Mouse (Mus musculus) stomach, embryonic 14.5 days (tissue): ENCODE results near the gene Fos. TPM values are rescaled to one million over a fixed set of nuclear protein-coding genes. Genes with fewer than 3 reads are reported as not detected.

Experiments
- ATAC-seq: fragments of 200-750 bp; cut with Nextera tagmentation; 2 replicates; pipeline ENCODE4 v1.8.0; 2017; ENCODE audit warnings: low read depth, moderate TSS enrichment; ENCODE audit not compliant: insufficient number of reproducible peaks, insufficient read depth, low FRiP score
- H3K27ac ChIP-seq: fragments of 300-500 bp; sonication (generic); 2 replicates; pipeline ENCODE4 v1.5.1; 2014; ENCODE audit warnings: mild to moderate bottlenecking, low read length, moderate library complexity, mixed read lengths
- H3K27me3 ChIP-seq: fragments of 300-500 bp; sonication (generic); 2 replicates; pipeline ENCODE4 v1.6.1; 2014; ENCODE audit warnings: low read length, control low read depth, mixed read lengths; ENCODE audit not compliant: control insufficient read depth, insufficient read depth
- H3K36me3 ChIP-seq: fragments of 300-500 bp; sonication (generic); 2 replicates; pipeline ENCODE4 v1.6.1; 2014; ENCODE audit warnings: mild to moderate bottlenecking, control low read depth, low read length, moderate library complexity, mixed read lengths; ENCODE audit not compliant: control insufficient read depth, insufficient read depth
- H3K4me1 ChIP-seq: fragments of 300-500 bp; sonication (generic); 2 replicates; pipeline ENCODE4 v1.6.1; 2014; ENCODE audit warnings: low read length, control low read depth, mixed read lengths; ENCODE audit not compliant: control insufficient read depth, insufficient read depth
- H3K4me2 ChIP-seq: fragments of 300-500 bp; sonication (generic); replicated peaks from 2 replicates; pipeline ENCODE4 v1.6.1; 2014; ENCODE audit warnings: low read depth, low read length, control low read depth
- H3K4me3 ChIP-seq: fragments of 300-500 bp; sonication (generic); 2 replicates; pipeline ENCODE4 v1.5.1; 2014; ENCODE audit warnings: low read depth, low read length, control low read depth
- H3K9ac ChIP-seq: fragments of 300-500 bp; sonication (generic); replicated peaks from 2 replicates; pipeline ENCODE4 v1.6.1; 2014; ENCODE audit warnings: low read depth, mild to moderate bottlenecking, control low read depth, low read length, moderate library complexity, mixed read lengths
- H3K9me3 ChIP-seq: fragments of 300-500 bp; sonication (generic); 2 replicates; pipeline ENCODE4 v1.6.1; 2016; ENCODE audit warnings: low read depth, low read length, control low read depth; ENCODE audit not compliant: control insufficient read depth
- WGBS: fragments of 180-500 bp; shearing (Covaris S2); extraction: QIAGEN DNeasy Blood & Tissue Kit; methylation state at CpG from one replicate; pipeline ENCODE4 v1.1.7; 2014; 5-methylcytosine and 5-hydroxymethylcytosine counted together
- polyA plus RNA-seq: library from polyadenylated mRNA; unstranded; fragments of >200 nt; fragmentation: Nextera tagmentation; extraction: Ambion mirVana; gene quantifications from 2 replicates; pipeline ENCODE4 v1.2.1, GENCODE M21; 2014

Gene Fos
- polyA plus RNA-seq, 1 experiment from 2014 or later, result 8.6 TPM

- 70% methylated on average over 4 of the region's 4 CpGs for WGBS
- Histone ChIP-seq H3K36me3 (no peaks in the 10 kb centered on the region), H3K4me2 (no peak overlapping the region), H3K4me3 (no peak overlapping the region), H3K9ac (no peak overlapping the region), H3K27me3 (peaks cover 3% of the 10 kb centered on the region; the same call in 1 of the 2 replicates), H3K4me1 (no peaks in the 10 kb centered on the region), H3K27ac (no peak overlapping the region), H3K9me3 (no peaks in the 10 kb centered on the region)
- no peak for ATAC-seq
Measured at GRCm38 (mm10) chr12:85477219-85477618, 3.5 kb downstream of the Fos start.

DNA sequence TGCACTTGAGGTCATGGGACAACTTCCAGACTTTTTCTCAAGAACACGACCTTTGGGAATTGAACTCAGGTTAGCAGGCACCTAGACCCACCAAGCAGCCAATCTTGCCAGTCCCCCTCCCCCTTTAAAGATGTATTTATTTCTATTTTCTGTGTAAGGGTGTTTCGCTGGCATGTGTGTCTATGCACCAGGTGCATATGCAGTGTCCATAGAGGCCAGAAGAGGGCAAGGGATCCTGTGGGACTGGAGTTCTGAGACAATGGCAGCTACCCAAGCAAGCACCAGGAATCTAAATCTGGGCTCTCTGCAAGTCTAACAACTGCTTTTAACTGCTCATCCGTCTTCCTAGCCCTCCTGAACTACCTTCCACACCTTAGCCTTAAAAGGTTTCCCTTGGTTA, 4.1 kb downstream of the Fos start:
- Histone ChIP-seq H3K9ac (no peak overlapping the region), H3K4me3 (no peak overlapping the region), H3K4me2 (no peak overlapping the region), H3K36me3 (no peaks in the 10 kb centered on the region), H3K4me1 (no peaks in the 10 kb centered on the region), H3K27ac (no peak overlapping the region), H3K27me3 (peaks cover 3% of the 10 kb centered on the region; the same call in 1 of the 2 replicates), H3K9me3 (no peaks in the 10 kb centered on the region)
- ATAC-seq, result no peak
- WGBS, result 75% methylated on average over 3 of the region's 3 CpGs

DNA sequence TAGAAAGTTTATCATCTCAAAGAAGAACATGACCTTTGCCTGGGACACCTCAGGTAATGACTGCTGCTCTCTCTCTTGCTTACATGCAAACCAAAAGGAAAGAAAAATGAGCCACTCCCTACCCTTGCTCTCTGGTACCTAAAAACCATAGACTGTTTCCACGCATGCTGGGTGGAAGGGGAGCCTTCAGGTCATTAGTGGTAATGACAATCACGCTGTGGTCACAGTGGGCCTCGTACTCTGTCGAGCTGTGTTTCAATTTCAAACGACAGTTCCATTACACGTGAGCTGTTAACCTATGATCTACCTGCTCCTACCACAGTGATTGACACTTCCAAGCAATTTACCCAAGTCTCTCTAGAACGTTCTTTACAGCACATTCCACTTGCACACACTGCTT, 5.0 kb downstream of the Fos start:
- 66% methylated on average over 7 of the region's 7 CpGs for WGBS
- H3K4me1 ChIP-seq, result no peaks in the 10 kb centered on the region
- no peaks in the 10 kb centered on the region for H3K9me3 ChIP-seq

GRCm38 (mm10) chr12:85479190-85479589, 5.5 kb downstream of the Fos start:
- ATAC-seq, result no peak

More for the DNA sequence above, 5.0 kb downstream of the Fos start:
- no peak overlapping the region for H3K27ac ChIP-seq
- no peak overlapping the region for H3K4me3 ChIP-seq
- no peak overlapping the region for H3K4me2 ChIP-seq
- no peak overlapping the region for H3K9ac ChIP-seq
- no peaks in the 10 kb centered on the region for H3K36me3 ChIP-seq
- no peak for ATAC-seq
- peaks cover 3% of the 10 kb centered on the region; the same call in 1 of the 2 replicates for H3K27me3 ChIP-seq

GRCm38 (mm10) chr12:85483155-85483554, 9.5 kb downstream of the Fos start:
- peaks cover 15% of the 10 kb centered on the region for H3K4me1 ChIP-seq
- WGBS, result 50% methylated on average over 4 of the region's 4 CpGs
- H3K9ac ChIP-seq, result no peak overlapping the region
- no peak overlapping the region for H3K4me3 ChIP-seq
- H3K36me3 ChIP-seq, result no peaks in the 10 kb centered on the region
- H3K4me2 ChIP-seq, result no peak overlapping the region
- no peak overlapping the region for H3K27ac ChIP-seq
- ATAC-seq, result no peak
- H3K27me3 ChIP-seq, result no peaks in the 10 kb centered on the region
- no peaks in the 10 kb centered on the region for H3K9me3 ChIP-seq

More at GRCm38 (mm10) chr12:85479190-85479589, 5.5 kb downstream of the Fos start:
- Histone ChIP-seq H3K36me3 (no peaks in the 10 kb centered on the region), H3K9me3 (no peaks in the 10 kb centered on the region), H3K27me3 (peaks cover 3% of the 10 kb centered on the region; the same call in 1 of the 2 replicates), H3K4me3 (no peak overlapping the region), H3K4me1 (no peaks in the 10 kb centered on the region), H3K4me2 (no peak overlapping the region), H3K27ac (no peak overlapping the region), H3K9ac (no peak overlapping the region)
- WGBS, result 33% methylated on average over 3 of the region's 3 CpGs

DNA sequence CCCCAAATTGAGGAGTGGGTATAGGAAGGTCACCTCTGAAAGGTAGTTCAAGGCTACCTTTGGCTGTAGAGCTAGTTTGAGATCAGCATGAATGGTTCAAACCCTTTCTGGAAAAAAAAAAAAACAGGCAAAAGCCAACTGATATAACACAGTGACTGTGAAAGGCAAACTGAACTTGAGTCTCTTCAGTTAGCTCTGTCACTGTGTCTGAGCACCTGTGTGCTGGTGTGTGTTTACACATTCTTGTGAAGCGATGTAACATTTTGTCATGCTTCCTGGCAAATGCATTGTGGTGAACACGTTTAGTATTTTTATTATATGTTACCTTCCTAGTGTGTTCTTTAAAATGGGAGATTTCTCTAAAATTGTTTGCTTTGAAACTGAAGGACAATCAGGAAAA, 11.0 kb downstream of the Fos start:
- Histone ChIP-seq H3K4me1 (peaks cover 15% of the 10 kb centered on the region), H3K27me3 (no peaks in the 10 kb centered on the region), H3K4me3 (no peak overlapping the region), H3K4me2 (no peak overlapping the region), H3K27ac (no peak overlapping the region), H3K36me3 (no peaks in the 10 kb centered on the region), H3K9me3 (no peaks in the 10 kb centered on the region), H3K9ac (no peak overlapping the region)
- WGBS, result 55% methylated on average over 2 of the region's 2 CpGs
- no peak for ATAC-seq

- H3K9me3 ChIP-seq, result no peaks in the 10 kb centered on the region
- H3K4me2 ChIP-seq, result peak overlapping the region; percentile 58
- H3K36me3 ChIP-seq, result no peaks in the 10 kb centered on the region
- peak overlapping the region; percentile 54 for H3K4me3 ChIP-seq
- H3K27me3 ChIP-seq, result no peaks in the 10 kb centered on the region
- ATAC-seq, result peak; percentile 94
- peak overlapping the region; percentile 53 for H3K9ac ChIP-seq
- peaks cover 15% of the 10 kb centered on the region for H3K4me1 ChIP-seq
- under 1% methylated on average over 43 of the region's 52 CpGs for WGBS
- 0 out of 2 replicates have a peak overlapping the region, but pooled peaks have one; percentile 7 for H3K27ac ChIP-seq
Measured at GRCm38 (mm10) chr12:85485890-85486765, 12.4 kb downstream of the Fos start.

GRCm38 (mm10) chr12:85486766-85487069, 13.0 kb downstream of the Fos start:
- Histone ChIP-seq H3K27ac (no peak overlapping the region), H3K9ac (0 out of 2 replicates have a peak overlapping the region, but pooled peaks have one; percentile 53), H3K4me1 (peaks cover 15% of the 10 kb centered on the region), H3K4me2 (peak overlapping the region; percentile 58), H3K9me3 (no peaks in the 10 kb centered on the region), H3K4me3 (peak overlapping the region; percentile 54), H3K36me3 (no peaks in the 10 kb centered on the region), H3K27me3 (no peaks in the 10 kb centered on the region)
- 1% methylated on average over 20 of the region's 20 CpGs for WGBS
- no peak for ATAC-seq
